Mouse (Mus musculus): ENCODE results near the gene Stk4. TPM values are rescaled to one million over a fixed set of nuclear protein-coding genes. Genes with fewer than 3 reads are reported as not detected.

Gene Stk4
- polyA plus RNA-seq, 1 experiment = 14.8 TPM

- H3K27me3 ChIP-seq (ENCODE audit: control insufficient read depth, insufficient read depth, low read length) = no peaks in the 10 kb centered on the region
- no peak overlapping the region for H3K4me3 ChIP-seq (ENCODE audit: control insufficient read depth, low read depth, low read length)
- TF ChIP-seq CTCF (IDR thresholded peaks at IDR 0.05; ENCODE audit: control insufficient read depth, insufficient read depth, insufficient replicate concordance, low read depth, low read length) (no peak), POLR2A (IDR thresholded peaks at IDR 0.05; ENCODE audit: control insufficient read depth, low read depth, low read length) (no peak)
- no peaks in the 10 kb centered on the region for H3K36me3 ChIP-seq (ENCODE audit: control insufficient read depth, insufficient read depth, low read length)
- no peak overlapping the region for H3K27ac ChIP-seq (ENCODE audit: control insufficient read depth, insufficient read depth, low read depth, low read length)
- H3K4me1 ChIP-seq (ENCODE audit: control insufficient read depth, insufficient read depth, low read length) = peaks cover 17% of the 10 kb centered on the region
Measured at GRCm38 (mm10) chr2:164174649-164175395, 104.7 kb downstream of the Stk4 start.

- Histone ChIP-seq H3K4me1 (ENCODE audit: control insufficient read depth, insufficient read depth, low read length) (peaks cover 8% of the 10 kb centered on the region), H3K27ac (ENCODE audit: control insufficient read depth, insufficient read depth, low read depth, low read length) (no peak overlapping the region), H3K4me3 (ENCODE audit: control insufficient read depth, low read depth, low read length) (no peak overlapping the region), H3K36me3 (ENCODE audit: control insufficient read depth, insufficient read depth, low read length) (no peaks in the 10 kb centered on the region), H3K27me3 (ENCODE audit: control insufficient read depth, insufficient read depth, low read length) (no peaks in the 10 kb centered on the region)
- TF ChIP-seq POLR2A (IDR thresholded peaks at IDR 0.05; ENCODE audit: control insufficient read depth, low read depth, low read length) (no peak), CTCF (IDR thresholded peaks at IDR 0.05; ENCODE audit: control insufficient read depth, insufficient read depth, insufficient replicate concordance, low read depth, low read length) (no peak)
Measured at GRCm38 (mm10) chr2:164175850-164176249, 105.7 kb downstream of the Stk4 start.

- no peaks in the 10 kb centered on the region for H3K4me1 ChIP-seq (ENCODE audit: control insufficient read depth, insufficient read depth, low read length)
- TF ChIP-seq CTCF (IDR thresholded peaks at IDR 0.05; ENCODE audit: control insufficient read depth, insufficient read depth, insufficient replicate concordance, low read depth, low read length) (no peak), POLR2A (IDR thresholded peaks at IDR 0.05; ENCODE audit: control insufficient read depth, low read depth, low read length) (no peak)
- no peak overlapping the region for H3K4me3 ChIP-seq (ENCODE audit: control insufficient read depth, low read depth, low read length)
- no peaks in the 10 kb centered on the region for H3K27me3 ChIP-seq (ENCODE audit: control insufficient read depth, insufficient read depth, low read length)
- no peak overlapping the region for H3K27ac ChIP-seq (ENCODE audit: control insufficient read depth, insufficient read depth, low read depth, low read length)
- no peaks in the 10 kb centered on the region for H3K36me3 ChIP-seq (ENCODE audit: control insufficient read depth, insufficient read depth, low read length)
Measured at GRCm38 (mm10) chr2:164177831-164178230, 107.7 kb downstream of the Stk4 start.

GRCm38 (mm10) chr2:164180124-164180523 is 110.0 kb downstream of the Stk4 start:
- Histone ChIP-seq H3K4me1 (ENCODE audit: control insufficient read depth, insufficient read depth, low read length) (no peaks in the 10 kb centered on the region), H3K27ac (ENCODE audit: control insufficient read depth, insufficient read depth, low read depth, low read length) (no peak overlapping the region), H3K4me3 (ENCODE audit: control insufficient read depth, low read depth, low read length) (no peak overlapping the region), H3K36me3 (ENCODE audit: control insufficient read depth, insufficient read depth, low read length) (no peaks in the 10 kb centered on the region), H3K27me3 (ENCODE audit: control insufficient read depth, insufficient read depth, low read length) (no peaks in the 10 kb centered on the region)
- TF ChIP-seq POLR2A (IDR thresholded peaks at IDR 0.05; ENCODE audit: control insufficient read depth, low read depth, low read length) = no peak
- peak; percentile 22; the same call in 1 of the 2 replicates for TF ChIP-seq CTCF (IDR thresholded peaks at IDR 0.05; ENCODE audit: control insufficient read depth, insufficient read depth, insufficient replicate concordance, low read depth, low read length)

GRCm38 (mm10) chr2:164180770-164181169 is 110.6 kb downstream of the Stk4 start:
- Histone ChIP-seq H3K4me1 (ENCODE audit: control insufficient read depth, insufficient read depth, low read length) (no peaks in the 10 kb centered on the region), H3K27me3 (ENCODE audit: control insufficient read depth, insufficient read depth, low read length) (no peaks in the 10 kb centered on the region), H3K4me3 (ENCODE audit: control insufficient read depth, low read depth, low read length) (no peak overlapping the region), H3K27ac (ENCODE audit: control insufficient read depth, insufficient read depth, low read depth, low read length) (no peak overlapping the region), H3K36me3 (ENCODE audit: control insufficient read depth, insufficient read depth, low read length) (no peaks in the 10 kb centered on the region)
- TF ChIP-seq POLR2A (IDR thresholded peaks at IDR 0.05; ENCODE audit: control insufficient read depth, low read depth, low read length) = no peak
- TF ChIP-seq CTCF (IDR thresholded peaks at IDR 0.05; ENCODE audit: control insufficient read depth, insufficient read depth, insufficient replicate concordance, low read depth, low read length) = no peak

GRCm38 (mm10) chr2:164182692-164183255 is 112.7 kb downstream of the Stk4 start, which contains the start of gene Wfdc5:
Gene Wfdc5 (minus strand): TSS chr2:164182742.
- TF ChIP-seq CTCF (IDR thresholded peaks at IDR 0.05; ENCODE audit: control insufficient read depth, insufficient read depth, insufficient replicate concordance, low read depth, low read length) = no peak
- no peaks in the 10 kb centered on the region for H3K36me3 ChIP-seq (ENCODE audit: control insufficient read depth, insufficient read depth, low read length)
- H3K27ac ChIP-seq (ENCODE audit: control insufficient read depth, insufficient read depth, low read depth, low read length) = no peak within 1 kb of the TSS
- H3K27me3 ChIP-seq (ENCODE audit: control insufficient read depth, insufficient read depth, low read length) = no peaks in the 10 kb centered on the region
- H3K4me1 ChIP-seq (ENCODE audit: control insufficient read depth, insufficient read depth, low read length) = no peaks in the 10 kb centered on the region
- H3K4me3 ChIP-seq (ENCODE audit: control insufficient read depth, low read depth, low read length) = no peak within 1 kb of the TSS

- Histone ChIP-seq H3K4me3 (ENCODE audit: control insufficient read depth, low read depth, low read length) (no peak overlapping the region), H3K36me3 (ENCODE audit: control insufficient read depth, insufficient read depth, low read length) (no peaks in the 10 kb centered on the region), H3K4me1 (ENCODE audit: control insufficient read depth, insufficient read depth, low read length) (no peaks in the 10 kb centered on the region), H3K27ac (ENCODE audit: control insufficient read depth, insufficient read depth, low read depth, low read length) (no peak overlapping the region), H3K27me3 (ENCODE audit: control insufficient read depth, insufficient read depth, low read length) (no peaks in the 10 kb centered on the region)
- no peak for TF ChIP-seq POLR2A (IDR thresholded peaks at IDR 0.05; ENCODE audit: control insufficient read depth, low read depth, low read length)
- TF ChIP-seq CTCF (IDR thresholded peaks at IDR 0.05; ENCODE audit: control insufficient read depth, insufficient read depth, insufficient replicate concordance, low read depth, low read length) = no peak
Measured at GRCm38 (mm10) chr2:164183340-164183739, 113.2 kb downstream of the Stk4 start.

All from testis, adult 2 months (tissue).